Mouse (Mus musculus) testis, adult 2 months (tissue): Measurements from ENCODE around the gene Rtraf.

Source experiments
- CTCF ChIP-seq: fragments of 200-500 bp; IDR thresholded peaks from 2 replicates; pipeline ENCODE4 v1.5.1; 2012; ENCODE audit warnings: low read depth, mild to moderate bottlenecking, inconsistent platforms, low read length, moderate library complexity; ENCODE audit not compliant: control insufficient read depth, insufficient read depth, insufficient replicate concordance
- POLR2A ChIP-seq: fragments of 200-500 bp; IDR thresholded peaks from 2 replicates; pipeline ENCODE4 v1.6.1; 2012; ENCODE audit warnings: low read depth, mild to moderate bottlenecking, inconsistent platforms, low read length, moderate library complexity; ENCODE audit not compliant: control insufficient read depth

DNA sequence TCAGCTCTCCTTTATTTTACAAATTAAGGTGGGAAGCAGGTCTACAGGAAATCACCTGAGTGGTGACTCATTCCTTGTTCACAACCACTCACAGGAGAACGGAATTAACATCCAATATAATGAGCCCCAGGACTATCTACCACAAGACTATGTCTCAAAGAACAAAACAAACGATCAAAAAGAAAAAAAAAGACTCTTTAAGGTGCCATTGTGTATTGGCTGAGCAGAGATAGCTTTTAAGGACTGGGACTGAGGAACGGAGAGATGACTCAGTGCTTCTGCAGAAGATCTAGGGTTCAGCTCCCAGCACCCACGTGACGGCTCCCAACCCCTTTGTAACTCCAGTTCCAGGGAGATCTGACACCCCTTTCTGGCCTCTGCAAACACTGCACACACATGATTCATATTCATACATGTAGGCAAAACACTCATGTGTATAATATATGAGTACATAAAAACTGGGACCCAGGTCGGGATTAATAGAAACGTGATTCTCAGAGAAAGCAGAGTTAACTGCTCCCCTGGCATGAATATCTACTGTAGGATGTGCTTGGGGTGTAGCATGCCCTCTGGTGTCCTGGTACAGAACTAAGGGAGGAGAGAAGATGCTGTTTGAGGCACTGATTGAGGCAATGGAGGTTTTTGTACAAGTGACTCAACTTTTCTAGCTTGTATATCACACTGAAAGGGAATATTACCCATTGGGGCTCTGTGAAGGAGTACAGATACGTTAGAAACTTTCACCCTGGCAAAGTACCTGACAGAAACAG, 37.9 kb upstream of the Rtraf start:
- TF ChIP-seq CTCF: no peak
- no peak for TF ChIP-seq POLR2A
